Mouse (Mus musculus) E14TG2a.4 (cell line): ENCODE data around the gene Nek8.

ENCODE experiments used
- H3K27me3 ChIP-seq: 2 replicates; pipeline ENCODE4 v1.6.1; 2014; ENCODE audit warnings: low read length, control low read depth; ENCODE audit not compliant: insufficient read depth
- H3K36me3 ChIP-seq: 2 replicates; pipeline ENCODE4 v1.6.1; 2014; ENCODE audit warnings: low read length, control low read depth; ENCODE audit not compliant: insufficient read depth
- H3K4me1 ChIP-seq: replicated peaks from 2 replicates; pipeline ENCODE4 v1.6.1; 2014; ENCODE audit warnings: low read depth, low read length, control low read depth
- H3K4me3 ChIP-seq: replicated peaks from 2 replicates; pipeline ENCODE4 v1.5.1; 2014; ENCODE audit warnings: mild to moderate bottlenecking, low read length
- H3K9me3 ChIP-seq: 2 replicates; pipeline ENCODE4 v1.6.1; 2014; ENCODE audit warnings: low read length, control low read depth
- CTCF ChIP-seq: conservative IDR thresholded peaks from 2 replicates; pipeline ENCODE4 v1.5.1; 2014; ENCODE audit warnings: low read length
- NANOG ChIP-seq: IDR thresholded peaks from 2 replicates; pipeline ENCODE4 v1.6.1; 2014; ENCODE audit warnings: borderline replicate concordance, low read length, mixed read lengths
- POU5F1 ChIP-seq: IDR thresholded peaks from 2 replicates; pipeline ENCODE4 v1.6.1; 2014; ENCODE audit warnings: low read length, borderline replicate concordance

The Nek8 gene

GRCm38 (mm10) chr11:78118467-78118866 is 58.0 kb downstream of the Nek8 start:
- Histone ChIP-seq H3K9me3 (no peaks in the 10 kb centered on the region), H3K27me3 (no peaks in the 10 kb centered on the region), H3K4me3 (no peak overlapping the region), H3K36me3 (no peaks in the 10 kb centered on the region), H3K4me1 (peaks cover 47% of the 10 kb centered on the region)
- no peak for TF ChIP-seq POU5F1
- TF ChIP-seq CTCF, result no peak
- no peak for TF ChIP-seq NANOG

- no peaks in the 10 kb centered on the region for H3K27me3 ChIP-seq
- peak overlapping the region; percentile 83 for H3K4me3 ChIP-seq
- TF ChIP-seq NANOG, result no peak
- TF ChIP-seq CTCF, result no peak
- TF ChIP-seq POU5F1, result no peak
- no peaks in the 10 kb centered on the region for H3K36me3 ChIP-seq
- H3K4me1 ChIP-seq, result peaks cover 43% of the 10 kb centered on the region
- H3K9me3 ChIP-seq, result no peaks in the 10 kb centered on the region
Observed at GRCm38 (mm10) chr11:78116146-78116410, 60.4 kb downstream of the Nek8 start.
